Mouse (Mus musculus) left cerebral cortex, adult 18-20 months (tissue): Measurements from ENCODE around the gene Fchsd2. TPM values are rescaled to one million over a fixed set of nuclear protein-coding genes. Genes with fewer than 3 reads are reported as not detected.
"Not testable (repeated sequence)": the region's sequence is repeated elsewhere in the genome, so short reads cannot be mapped to it uniquely, and the experiment has no call there.

Experiments used
- DNase-seq, 2 experiments: peaks; one replicate each; pipeline ENCODE4 v3.0.0; 2021 to 2022; ENCODE audit warnings: low spot score in 2 of 2, mixed read lengths in 1 of 2
- total RNA-seq, 2 experiments: library from RNA; stranded (reverse); gene quantifications; 2 replicates each; pipeline ENCODE4 v1.2.3; 2021

The Fchsd2 gene
- total RNA-seq, 2 experiments from 2014 or later = 38.2 to 40.2 TPM

- DNase-seq = no peak
These were observed 17.2 kb downstream of the Fchsd2 start for GRCm38 (mm10) chr7:101109856-101110350.

- no peak for DNase-seq
These were observed 20.7 kb downstream of the Fchsd2 start for GRCm38 (mm10) chr7:101113410-101113809.

GRCm38 (mm10) chr7:101114328-101114727 lies 21.7 kb downstream of the Fchsd2 start:
- no peak for DNase-seq

- DNase-seq = no peak
These were observed 26.7 kb downstream of the Fchsd2 start for GRCm38 (mm10) chr7:101119391-101119790.

- DNase-seq = no peak
These were observed 31.1 kb downstream of the Fchsd2 start for GRCm38 (mm10) chr7:101123579-101124347.

- no peak for DNase-seq
These were observed 35.1 kb downstream of the Fchsd2 start for GRCm38 (mm10) chr7:101127737-101128136.

- DNase-seq = no peak
These were observed 35.9 kb downstream of the Fchsd2 start for GRCm38 (mm10) chr7:101128536-101128935.

- no peak for DNase-seq
These were observed 38.0 kb downstream of the Fchsd2 start for GRCm38 (mm10) chr7:101130646-101131045.

- DNase-seq = no peak
These were observed 38.6 kb downstream of the Fchsd2 start for GRCm38 (mm10) chr7:101131281-101131680.

- DNase-seq = no peak
These were observed 40.9 kb downstream of the Fchsd2 start for GRCm38 (mm10) chr7:101133591-101133990.

- no peak for DNase-seq
These were observed 41.5 kb downstream of the Fchsd2 start for GRCm38 (mm10) chr7:101134117-101134516.

GRCm38 (mm10) chr7:101138819-101139218 lies 46.2 kb downstream of the Fchsd2 start:
- no peak for DNase-seq

GRCm38 (mm10) chr7:101142907-101143306 lies 50.2 kb downstream of the Fchsd2 start:
- DNase-seq = no peak

- no peak for DNase-seq
These were observed 51.6 kb downstream of the Fchsd2 start for GRCm38 (mm10) chr7:101144222-101144621.

- no peak for DNase-seq
These were observed 56.4 kb downstream of the Fchsd2 start for GRCm38 (mm10) chr7:101149039-101149438.

- not testable (repeated sequence) for DNase-seq
These were observed 62.2 kb downstream of the Fchsd2 start for GRCm38 (mm10) chr7:101154883-101155282.

- no peak for DNase-seq
These were observed 62.6 kb downstream of the Fchsd2 start for GRCm38 (mm10) chr7:101155284-101155683.

- DNase-seq = no peak
These were observed 67.6 kb downstream of the Fchsd2 start for GRCm38 (mm10) chr7:101160266-101160665.

- no peak for DNase-seq
These were observed 70.1 kb downstream of the Fchsd2 start for GRCm38 (mm10) chr7:101162781-101163180.

- DNase-seq = no peak
These were observed 71.2 kb downstream of the Fchsd2 start for GRCm38 (mm10) chr7:101163878-101164277.

- DNase-seq = no peak
These were observed 73.9 kb downstream of the Fchsd2 start for GRCm38 (mm10) chr7:101166568-101166967.

- no peak for DNase-seq
These were observed 77.8 kb downstream of the Fchsd2 start for GRCm38 (mm10) chr7:101170482-101170881.

- no peak for DNase-seq
These were observed 78.3 kb downstream of the Fchsd2 start for GRCm38 (mm10) chr7:101171002-101171401.
